Mouse (Mus musculus) urinary bladder, adult 18-20 months (tissue): ENCODE measurements around the gene Tmtc4.

Experiments
- DNase-seq, 2 experiments: peaks; one replicate each; pipeline ENCODE4 v3.0.0; 2022; ENCODE audit warnings: low spot score in 2 of 2, mixed read lengths in 2 of 2

The Tmtc4 gene

GRCm38 (mm10) chr14:122974854-122975570 is 8.8 kb downstream of the Tmtc4 start:
- DNase-seq: no peak

- no peak for DNase-seq
Observed at GRCm38 (mm10) chr14:122973091-122973490, 10.7 kb downstream of the Tmtc4 start.

GRCm38 (mm10) chr14:122968049-122968448 is 15.8 kb downstream of the Tmtc4 start:
- DNase-seq: no peak

DNA sequence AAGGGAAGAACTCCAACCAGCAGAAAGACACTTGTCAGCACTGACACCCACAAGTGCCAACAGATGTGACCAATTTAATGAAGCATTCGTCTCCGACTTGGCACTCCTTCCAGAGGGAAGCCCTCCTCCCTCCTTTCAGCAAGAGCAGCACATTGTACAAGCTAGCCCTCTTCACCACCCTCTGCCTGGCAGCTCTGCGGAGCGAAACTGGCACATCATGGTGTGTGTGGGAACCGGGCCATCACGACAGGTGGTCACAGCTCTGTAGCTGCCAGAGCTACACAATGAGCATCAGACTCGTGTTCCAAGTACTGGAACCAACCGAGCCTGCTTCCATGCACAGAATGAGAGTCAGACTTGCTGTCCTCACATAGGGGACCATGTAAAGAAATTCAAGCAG is 25.9 kb downstream of the Tmtc4 start:
- DNase-seq: no peak

- DNase-seq: peak; percentile 6 to 12
Observed at GRCm38 (mm10) chr14:122953331-122953730, 30.5 kb downstream of the Tmtc4 start.

DNA sequence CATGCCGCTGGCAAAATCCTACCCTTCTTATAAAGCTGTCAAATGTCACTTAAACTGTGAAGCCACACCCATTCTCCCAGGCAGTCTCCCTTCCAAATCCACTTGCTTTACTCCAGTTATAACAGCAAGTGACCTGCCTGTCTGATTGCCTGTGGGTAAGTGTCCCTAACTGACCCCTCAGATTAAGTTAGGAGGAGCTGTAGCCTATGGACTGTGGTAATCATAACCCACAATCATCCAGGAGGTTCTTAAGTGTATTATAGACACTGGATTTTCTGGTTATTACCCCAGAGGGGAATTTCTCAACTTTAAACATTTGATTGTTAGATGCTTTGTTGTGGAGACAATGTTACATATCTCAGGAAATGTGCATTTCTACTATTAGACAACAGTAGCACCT is 31.3 kb downstream of the Tmtc4 start:
- DNase-seq: no peak

DNA sequence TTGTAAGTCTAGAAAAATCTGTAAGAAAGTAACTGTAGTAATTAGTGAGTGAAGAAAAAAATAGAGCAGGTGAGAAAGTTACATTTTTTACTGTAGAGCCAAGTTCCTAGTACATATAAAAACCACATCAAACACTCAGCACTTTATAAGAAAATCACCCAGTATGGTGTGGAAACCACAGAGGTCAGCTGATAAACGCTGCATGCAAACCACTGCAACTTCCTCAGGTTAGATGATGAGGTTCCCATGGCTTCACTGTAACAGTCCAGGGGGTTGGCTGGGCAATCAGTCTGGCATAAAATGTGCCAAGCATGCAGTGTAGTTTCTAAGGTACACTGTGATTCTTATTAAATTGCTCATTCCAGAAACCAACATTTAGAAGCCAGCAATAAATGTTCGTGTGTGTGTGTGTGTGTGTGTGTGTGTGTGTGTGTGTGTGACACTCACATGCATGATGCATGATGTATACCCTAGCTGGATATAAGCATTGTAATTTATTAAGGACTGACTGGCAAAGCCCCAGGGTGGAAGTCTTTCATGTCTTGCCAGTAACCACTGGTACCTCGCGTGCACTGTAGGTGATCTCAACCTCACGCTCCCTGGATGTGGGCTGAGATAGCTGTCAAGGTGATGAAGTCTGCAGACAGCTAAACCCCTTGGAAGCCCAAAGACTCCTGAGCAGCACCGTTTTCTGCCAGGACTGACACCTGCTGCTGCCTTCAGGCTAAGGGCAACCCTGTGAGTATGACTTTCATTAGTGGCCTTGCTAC is 32.0 kb downstream of the Tmtc4 start:
- no peak for DNase-seq

DNA sequence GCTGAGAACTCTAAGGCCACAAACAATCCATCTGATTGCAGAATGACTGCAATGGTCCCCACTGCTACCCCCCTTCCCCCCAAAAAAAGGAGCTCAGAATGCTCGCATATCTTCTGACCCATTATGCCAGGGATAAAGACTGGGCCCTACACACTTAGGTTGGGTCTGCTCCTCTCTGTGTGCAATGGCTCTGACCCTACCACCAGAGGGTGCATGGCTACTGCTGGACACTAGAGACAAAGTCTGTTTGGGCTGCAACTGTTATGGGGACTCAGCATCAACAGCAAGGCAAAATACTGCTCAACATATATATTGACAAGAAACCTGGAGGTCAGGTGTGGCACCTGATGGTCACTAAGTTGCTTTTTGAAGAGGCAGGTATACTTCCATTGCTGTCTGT is 32.9 kb downstream of the Tmtc4 start:
- DNase-seq: no peak

DNA sequence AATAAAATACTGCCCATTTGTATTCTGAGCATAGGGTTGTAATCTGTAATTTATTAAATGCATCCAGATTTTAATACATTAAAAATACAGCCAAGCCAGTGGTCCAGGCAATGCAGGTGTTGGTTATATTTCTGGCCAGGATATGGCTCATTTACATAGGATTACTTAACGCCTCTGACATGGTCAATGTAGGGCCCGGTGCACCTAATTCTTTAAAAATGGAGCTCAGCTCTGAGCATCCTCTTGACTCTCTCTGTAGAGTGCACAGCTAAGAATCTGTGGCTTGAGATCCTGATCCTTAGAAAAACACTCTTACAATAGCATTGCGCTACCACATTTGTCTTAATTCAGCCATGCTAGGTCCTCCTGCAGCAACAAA is 40.4 kb downstream of the Tmtc4 start:
- DNase-seq: no peak

DNA sequence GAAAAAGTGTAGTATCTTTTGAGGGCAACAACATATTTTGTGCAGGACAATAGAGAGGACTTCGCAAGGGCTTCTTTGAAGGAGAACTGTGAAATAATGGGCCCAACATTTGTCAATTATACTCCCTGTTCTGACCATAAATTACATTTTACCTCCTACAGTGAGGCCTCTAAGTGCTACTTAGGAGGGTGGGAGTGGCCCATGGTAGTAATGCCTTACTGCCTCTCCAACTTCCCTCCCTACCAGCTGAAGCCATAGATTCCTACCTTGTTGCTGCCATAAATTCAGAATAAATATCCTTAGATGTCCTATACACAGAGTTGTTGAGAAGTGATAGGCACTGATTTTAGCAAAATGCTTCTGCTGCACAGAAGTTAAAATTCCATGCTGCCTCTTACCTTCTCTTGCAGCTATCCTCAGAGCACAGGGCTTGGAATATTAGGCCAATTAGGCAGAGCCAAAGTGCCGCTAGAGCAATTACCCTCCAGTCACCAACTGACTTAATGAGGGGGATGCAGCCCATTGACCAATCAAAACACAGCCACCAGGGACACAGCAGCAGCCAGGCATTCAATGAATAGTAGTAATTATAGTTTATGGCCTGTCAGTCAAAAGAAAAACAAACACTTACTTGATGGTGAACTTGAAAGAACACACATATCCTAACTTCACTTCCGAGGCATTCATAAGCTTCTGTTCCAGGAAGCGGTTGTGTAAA is 40.9 kb downstream of the Tmtc4 start:
- no peak for DNase-seq

DNA sequence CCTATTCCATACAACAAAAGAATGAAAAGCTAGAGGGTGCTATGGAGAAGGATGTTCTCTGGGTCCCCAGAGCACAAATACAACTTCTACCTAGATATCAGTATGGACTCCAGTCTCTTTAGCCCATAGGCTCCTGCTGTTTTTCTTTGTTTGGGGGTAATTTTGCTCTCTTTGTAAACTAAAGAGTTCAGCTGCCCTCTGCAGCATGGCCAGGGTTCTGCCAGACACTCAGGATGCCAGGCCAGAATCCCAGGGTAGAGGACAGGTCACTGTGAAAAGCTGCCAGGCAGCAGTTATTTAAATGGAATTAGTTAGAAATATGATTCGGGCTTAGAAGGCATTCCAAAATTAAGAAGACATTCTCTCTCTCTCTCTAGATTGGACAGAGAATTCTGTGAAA is 47.4 kb downstream of the Tmtc4 start:
- no peak for DNase-seq

DNA sequence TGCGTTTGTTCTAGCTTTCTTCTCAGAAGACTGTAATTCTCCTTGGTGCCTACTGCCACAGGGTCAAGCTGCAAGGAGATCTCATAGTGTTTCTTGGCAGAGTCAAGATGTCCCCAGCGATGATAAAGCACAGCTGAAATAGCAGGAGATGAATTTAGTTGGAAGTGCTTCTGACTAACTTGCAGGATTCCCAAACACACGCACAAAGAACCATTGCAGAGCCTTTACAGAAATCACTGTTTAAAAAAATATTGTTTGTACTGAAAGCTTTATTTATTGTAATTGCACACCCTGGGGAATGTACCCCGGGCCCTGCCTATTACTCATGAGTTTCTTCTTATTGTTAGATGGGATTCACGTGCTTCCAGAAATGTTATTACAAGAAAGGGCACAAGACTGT is 63.8 kb downstream of the Tmtc4 start:
- no peak for DNase-seq

- no peak for DNase-seq
Observed at GRCm38 (mm10) chr14:122917676-122918075, 66.2 kb downstream of the Tmtc4 start.

- DNase-seq: no peak
Observed at GRCm38 (mm10) chr14:122913657-122914056, 70.2 kb downstream of the Tmtc4 start, which contains the start of gene Ggact. Gene Ggact (minus strand): TSS chr14:122913757.

GRCm38 (mm10) chr14:122912812-122913498 is 70.9 kb downstream of the Tmtc4 start:
- peak; percentile 48 to 82 for DNase-seq

- no peak for DNase-seq
Observed at GRCm38 (mm10) chr14:122912137-122912536, 71.7 kb downstream of the Tmtc4 start.

GRCm38 (mm10) chr14:122911265-122911664 is 72.6 kb downstream of the Tmtc4 start:
- no peak for DNase-seq

GRCm38 (mm10) chr14:122909368-122910091 is 74.3 kb downstream of the Tmtc4 start:
- no peak for DNase-seq

DNA sequence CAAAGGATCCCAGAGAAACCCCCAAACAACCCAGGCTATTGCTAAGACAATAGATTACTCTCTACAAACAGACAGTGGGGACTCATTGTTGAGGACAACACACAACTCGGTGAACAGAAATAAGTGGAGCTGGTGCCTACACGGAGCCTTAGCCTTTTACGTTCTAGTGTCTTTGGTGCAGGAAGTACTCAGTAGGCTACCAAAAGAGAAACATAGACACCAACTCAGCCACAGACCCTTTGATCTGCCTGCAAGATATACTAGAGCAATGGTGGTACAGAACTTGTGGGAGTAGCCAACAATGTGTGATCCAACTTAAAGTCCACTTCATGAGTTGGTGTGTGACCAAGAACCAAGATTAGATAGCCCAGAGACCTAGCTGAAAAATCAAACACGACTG is 75.8 kb downstream of the Tmtc4 start:
- DNase-seq: no peak

DNA sequence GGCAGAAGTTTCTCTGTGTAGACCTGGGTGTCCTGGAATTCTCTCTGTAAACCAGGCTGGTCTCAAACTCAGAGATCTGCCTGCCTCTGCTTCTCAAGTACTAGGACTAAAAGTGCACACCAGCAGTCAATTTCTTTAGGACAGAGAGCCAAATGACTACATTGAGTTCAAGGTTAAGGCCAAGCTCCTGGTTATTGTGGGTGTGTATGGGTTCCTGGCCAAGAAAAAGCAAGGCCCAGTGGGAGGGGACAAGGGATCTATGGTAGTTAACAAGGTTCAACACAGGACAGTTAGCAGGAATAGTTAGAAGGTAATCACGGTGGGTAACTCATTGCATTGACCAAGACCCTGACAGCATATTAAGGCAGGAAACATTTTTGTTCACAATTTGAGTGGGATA is 78.8 kb downstream of the Tmtc4 start:
- no peak for DNase-seq

DNA sequence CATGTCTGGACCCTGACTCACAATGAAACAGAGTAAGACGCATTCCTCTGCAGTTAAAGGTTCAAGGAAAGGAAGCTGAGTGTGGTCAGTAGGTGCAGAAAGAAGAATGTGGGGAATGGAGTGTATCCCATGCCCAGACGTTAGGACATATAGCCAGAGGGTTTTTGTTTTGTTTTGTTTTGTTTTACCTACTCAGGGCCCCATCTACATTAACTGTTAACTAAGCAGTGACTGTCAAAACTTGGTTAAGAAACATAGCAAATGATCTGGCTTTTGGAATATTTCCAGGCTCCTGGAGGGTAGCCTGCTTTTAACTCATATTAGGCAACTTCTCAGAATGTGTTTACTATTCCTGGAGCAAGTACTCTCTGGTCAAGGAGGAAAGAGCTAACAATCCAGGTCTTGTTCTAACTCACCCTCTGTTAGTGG is 79.9 kb downstream of the Tmtc4 start:
- no peak for DNase-seq
